Mouse (Mus musculus) E14TG2a.4 (cell line): Measurements from ENCODE around the gene Plppr2.

ENCODE experiments used
- CTCF ChIP-seq: conservative IDR thresholded peaks from 2 replicates; pipeline ENCODE4 v1.5.1; 2014; ENCODE audit warnings: low read length
- NANOG ChIP-seq: IDR thresholded peaks from 2 replicates; pipeline ENCODE4 v1.6.1; 2014; ENCODE audit warnings: borderline replicate concordance, low read length, mixed read lengths
- POU5F1 ChIP-seq: IDR thresholded peaks from 2 replicates; pipeline ENCODE4 v1.6.1; 2014; ENCODE audit warnings: low read length, borderline replicate concordance

GRCm38 (mm10) chr9:21929208-21929607 lies 7.6 kb upstream of the Plppr2 start:
- TF ChIP-seq CTCF: no peak
- no peak for TF ChIP-seq POU5F1
- no peak for TF ChIP-seq NANOG
